Mouse (Mus musculus) spleen, adult 2 months (tissue): ENCODE data around the gene Morf4l2.

Source experiments
- CTCF ChIP-seq: fragments of 200-500 bp; IDR thresholded peaks from 2 replicates; pipeline ENCODE4 v1.5.1; 2011; ENCODE audit warnings: mild to moderate bottlenecking, inconsistent platforms; ENCODE audit not compliant: insufficient read depth, insufficient read length, insufficient replicate concordance; ENCODE audit errors: extremely low read depth
- POLR2A ChIP-seq: fragments of 200-500 bp; IDR thresholded peaks from 2 replicates; pipeline ENCODE4 v1.6.1; 2011; ENCODE audit warnings: low read depth, low read length, inconsistent platforms

DNA sequence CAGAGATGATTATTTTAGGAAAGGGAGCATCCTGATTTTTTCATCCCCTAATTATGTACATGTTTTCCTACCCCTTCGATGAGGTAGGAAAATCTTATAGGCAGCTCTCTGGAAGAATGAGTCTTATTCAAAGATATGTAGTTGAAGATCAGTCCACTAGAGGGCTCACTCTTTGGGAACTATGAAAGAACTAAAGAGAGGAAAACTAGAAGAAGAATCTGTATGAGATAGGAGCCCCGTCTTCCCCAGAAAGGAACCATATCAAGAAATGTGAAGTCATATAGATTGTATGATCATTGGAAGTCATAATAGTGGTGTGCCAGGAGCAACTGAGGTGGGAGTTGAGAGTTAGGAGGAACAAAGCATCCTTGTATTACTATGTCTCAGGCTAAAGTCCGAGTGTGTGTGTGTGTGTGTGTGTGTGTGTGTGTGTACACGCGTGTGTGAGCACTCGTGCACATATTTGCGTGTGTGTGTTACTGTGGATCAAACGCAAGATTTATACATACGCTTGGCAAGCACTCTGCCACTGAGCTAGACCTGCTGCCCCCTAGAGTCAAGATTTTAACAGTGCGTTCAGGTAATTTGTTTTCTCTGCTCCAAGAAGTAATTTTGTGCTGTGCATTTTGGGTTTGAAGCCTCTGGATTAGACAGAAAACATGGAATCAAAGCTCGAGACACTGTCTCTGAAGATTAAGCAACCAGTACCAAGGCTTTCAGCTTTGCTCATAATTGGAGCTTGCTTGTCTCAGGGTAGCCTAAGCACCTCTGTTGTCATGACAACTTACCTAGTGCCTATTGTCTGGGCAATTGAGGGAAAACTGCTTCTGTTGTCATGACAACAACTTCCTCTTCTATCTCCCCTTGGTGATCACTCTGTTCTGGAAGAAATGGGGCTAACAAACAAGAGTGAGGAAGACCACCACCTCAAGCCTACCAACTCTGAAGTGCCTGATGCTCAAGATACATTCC, 17.9 kb upstream of the Morf4l2 start:
- TF ChIP-seq CTCF = peak; percentile 5; the same call in 1 of the 2 replicates
- TF ChIP-seq POLR2A = no peak
